Comparison of ENCODE assay signal across 12 mouse cellular contexts in genomic region chr1:43051903-43052302, GRCm38 (mm10). TPM values are rescaled to one million over a fixed set of nuclear protein-coding genes. Genes with fewer than 3 reads are reported as not detected.
DNase-seq lines count a peak whose midpoint lies in the region; ATAC-seq and TF ChIP-seq lines count a peak whose summit lies in the region.
"Had no signal": no experiment of that assay in that cellular context is flagged by ENCODE, and none has a peak within 500 bp of the region (broad histone marks: within the 10 kb centered on the region; RNA-seq: fewer than 3 reads in every experiment).

No protein-coding gene starts in this region.

- H3K4me3 ChIP-seq in hindbrain, embryonic 15.5 days, result no peak overlapping the region
- H3K4me3 ChIP-seq in hindbrain, embryonic 10.5 days, result no peak overlapping the region
- H3K4me3 ChIP-seq in lung, embryonic 14.5 days (ENCODE audit: low read depth, low read length), result no peak overlapping the region
- H3K4me3 ChIP-seq in lung, adult 2 months (replicated peaks; ENCODE audit: extremely low read depth, low read depth, low read length), result no peak overlapping the region
- H3K4me3 ChIP-seq in thymus, adult 2 months (ENCODE audit: control insufficient read depth, insufficient read depth, low read length), result no peak overlapping the region
- H3K4me3 ChIP-seq: limb, embryonic 10.5 days; liver, embryonic 15.5 days had no signal

- ATAC-seq in hindbrain, embryonic 15.5 days (ENCODE audit: low FRiP score, low read depth), result peak; percentile 35; the same call in 1 of the 2 replicates
- ATAC-seq in lung, embryonic 14.5 days (ENCODE audit: insufficient read depth), result no peak
- ATAC-seq in megakaryocyte progenitor cell, adult 5-6 weeks (replicated peaks; ENCODE audit: poor library complexity), result 0 out of 2 replicates have a peak, but pooled peaks have one; percentile 9

- no peak overlapping the region for H3K9ac ChIP-seq in hindbrain, embryonic 15.5 days
- H3K9ac ChIP-seq in lung, embryonic 14.5 days, result no peak overlapping the region
- H3K9ac ChIP-seq: liver, embryonic 15.5 days had no signal

- 87% methylated on average over 5 of the region's 5 CpGs for WGBS in hindbrain, embryonic 15.5 days
- WGBS in hindbrain, embryonic 10.5 days, result 95% methylated on average over 5 of the region's 5 CpGs
- WGBS in lung, embryonic 14.5 days, result 90% methylated on average over 5 of the region's 5 CpGs
- 86% methylated on average over 5 of the region's 5 CpGs for WGBS in lung, adult 2 months
- WGBS in thymus, adult 2 months, result 92% methylated on average over 5 of the region's 5 CpGs

- H3K27me3 ChIP-seq in hindbrain, embryonic 15.5 days, result no peaks in the 10 kb centered on the region
- no peaks in the 10 kb centered on the region for H3K27me3 ChIP-seq in hindbrain, embryonic 10.5 days (ENCODE audit: insufficient read depth, poor library complexity, severe bottlenecking)
- H3K27me3 ChIP-seq in lung, embryonic 14.5 days (ENCODE audit: insufficient read depth, low read length), result no peaks in the 10 kb centered on the region
- H3K27me3 ChIP-seq in thymus, adult 2 months (ENCODE audit: control insufficient read depth, insufficient read depth, low read length), result no peaks in the 10 kb centered on the region
- H3K27me3 ChIP-seq: liver, embryonic 15.5 days had no signal

- no peaks in the 10 kb centered on the region for H3K9me3 ChIP-seq in hindbrain, embryonic 15.5 days
- H3K9me3 ChIP-seq in hindbrain, embryonic 10.5 days, result no peaks in the 10 kb centered on the region
- no peaks in the 10 kb centered on the region for H3K9me3 ChIP-seq in lung, embryonic 14.5 days (ENCODE audit: low read depth, low read length)
- H3K9me3 ChIP-seq: limb, embryonic 10.5 days; liver, embryonic 15.5 days had no signal

- H3K4me2 ChIP-seq in hindbrain, embryonic 15.5 days, result no peak overlapping the region
- no peak overlapping the region for H3K4me2 ChIP-seq in lung, embryonic 14.5 days
- H3K4me2 ChIP-seq: liver, embryonic 15.5 days had no signal

- 0 out of 2 replicates have a peak, but pooled peaks cover 3% of the 10 kb centered on the region for H3K4me1 ChIP-seq in hindbrain, embryonic 15.5 days (replicated peaks)
- no peaks in the 10 kb centered on the region for H3K4me1 ChIP-seq in hindbrain, embryonic 10.5 days (replicated peaks)
- H3K4me1 ChIP-seq in lung, embryonic 14.5 days (ENCODE audit: insufficient read depth), result no peaks in the 10 kb centered on the region
- no peaks in the 10 kb centered on the region for H3K4me1 ChIP-seq in lung, adult 2 months (ENCODE audit: control insufficient read depth, insufficient read depth, low read length)
- no peaks in the 10 kb centered on the region for H3K4me1 ChIP-seq in thymus, adult 2 months (replicated peaks; ENCODE audit: control insufficient read depth, insufficient read depth, low read length)
- H3K4me1 ChIP-seq: liver, embryonic 15.5 days had no signal

- DNase-seq in hindbrain, embryonic 10.5 days (ENCODE audit: low spot score), result no peak
- DNase-seq in lung, embryonic 14.5 days, result no peak
- no peak for DNase-seq in lung, adult 2 months
- DNase-seq in MN1 (ENCODE audit: low spot score), result peak; percentile 45
- no peak for DNase-seq in thymus, adult 2 months
- DNase-seq: cerebellum, adult 9-11 months; heart, postnatal 36 days; thymus, postnatal 4 days had no signal

- no peak overlapping the region for H3K27ac ChIP-seq in hindbrain, embryonic 15.5 days (replicated peaks)
- no peak overlapping the region for H3K27ac ChIP-seq in hindbrain, embryonic 10.5 days
- no peak overlapping the region for H3K27ac ChIP-seq in lung, embryonic 14.5 days (ENCODE audit: low read depth)
- no peak overlapping the region for H3K27ac ChIP-seq in thymus, adult 2 months (ENCODE audit: control insufficient read depth, insufficient read depth, low read length)
- H3K27ac ChIP-seq: limb, embryonic 10.5 days; liver, embryonic 15.5 days had no signal

- TF ChIP-seq POLR2A in lung, adult 2 months (IDR thresholded peaks at IDR 0.05; ENCODE audit: borderline replicate concordance, extremely low read depth, low read depth, low read length), result no peak
- no peak for TF ChIP-seq POLR2A in thymus, adult 2 months (IDR thresholded peaks at IDR 0.05; ENCODE audit: control insufficient read depth, extremely low read depth, insufficient read depth, low read length, poor library complexity)

- peak; percentile 13; the same call in 1 of the 2 replicates for TF ChIP-seq CTCF in lung, embryonic 14.5 days (IDR thresholded peaks at IDR 0.05; ENCODE audit: low read depth)
- TF ChIP-seq CTCF in lung, adult 2 months (IDR thresholded peaks at IDR 0.05; ENCODE audit: insufficient read depth, low read length), result no peak
- no peak for TF ChIP-seq CTCF in thymus, adult 2 months (IDR thresholded peaks at IDR 0.05; ENCODE audit: borderline replicate concordance, control insufficient read depth, extremely low read depth, insufficient read depth, low read length, poor library complexity)

- peaks cover 53% of the 10 kb centered on the region for H3K36me3 ChIP-seq in hindbrain, embryonic 15.5 days
- peaks cover 87% of the 10 kb centered on the region for H3K36me3 ChIP-seq in hindbrain, embryonic 10.5 days
- H3K36me3 ChIP-seq in lung, embryonic 14.5 days (ENCODE audit: insufficient read depth), result peaks cover 38% of the 10 kb centered on the region
- H3K36me3 ChIP-seq in thymus, adult 2 months (ENCODE audit: control insufficient read depth, insufficient read depth, low read length), result peaks cover 16% of the 10 kb centered on the region; the same call in 1 of the 2 replicates

RNA-seq across cellular contexts. Expression of gene Tgfbrap1, which starts 46.5 kb away (rescaled TPM):
- 15.1 and 16.4 TPM in 2 replicates for polyA plus RNA-seq in hindbrain, embryonic 15.5 days (2015; fragmentation: Nextera tagmentation; extraction: Ambion mirVana)
- 14.4 and 16.3 TPM in 2 replicates for polyA plus RNA-seq in hindbrain, embryonic 10.5 days (2016; fragmentation: Nextera tagmentation; extraction: Ambion mirVana)
- polyA plus RNA-seq in lung, embryonic 14.5 days (2014; fragmentation: Nextera tagmentation; extraction: Ambion mirVana), result 13.1 and 13.2 TPM in 2 replicates
- polyA plus RNA-seq in lung, adult 2 months (2012; rRNA removed), result 28.5 and 30.6 TPM in 2 replicates
- 19.0 and 24.6 TPM in 2 replicates for total RNA-seq in megakaryocyte progenitor cell, adult 5-6 weeks (2015)
- total RNA-seq in megakaryocyte progenitor cell, adult 5-6 weeks (2017), result 11.2 and 11.6 TPM in 2 replicates
- polyA plus RNA-seq in thymus, adult 2 months (2012; rRNA removed), result 22.9 and 24.7 TPM in 2 replicates

RNA-seq across cellular contexts. Expression of gene AI597479, which starts 46.6 kb away (rescaled TPM):
- 41.1 and 42.5 TPM in 2 replicates for polyA plus RNA-seq in hindbrain, embryonic 15.5 days (2015; fragmentation: Nextera tagmentation; extraction: Ambion mirVana)
- 34.9 and 42.1 TPM in 2 replicates for polyA plus RNA-seq in hindbrain, embryonic 10.5 days (2016; fragmentation: Nextera tagmentation; extraction: Ambion mirVana)
- 32.0 and 32.4 TPM in 2 replicates for polyA plus RNA-seq in lung, embryonic 14.5 days (2014; fragmentation: Nextera tagmentation; extraction: Ambion mirVana)
- 4.3 and 6.6 TPM in 2 replicates for polyA plus RNA-seq in lung, adult 2 months (2012; rRNA removed)
- total RNA-seq in megakaryocyte progenitor cell, adult 5-6 weeks (2015), result 12.5 and 17.2 TPM in 2 replicates
- 19.8 and 26.5 TPM in 2 replicates for total RNA-seq in megakaryocyte progenitor cell, adult 5-6 weeks (2017)
- polyA plus RNA-seq in thymus, adult 2 months (2012; rRNA removed), result 5.3 and 6.3 TPM in 2 replicates
